Mouse (Mus musculus): ENCODE data around the gene Yipf4. TPM values are rescaled to one million over a fixed set of nuclear protein-coding genes. Genes with fewer than 3 reads are reported as not detected.

The Yipf4 gene
- 128 TPM for polyA plus RNA-seq (2017; shearing (Covaris generic))

DNA sequence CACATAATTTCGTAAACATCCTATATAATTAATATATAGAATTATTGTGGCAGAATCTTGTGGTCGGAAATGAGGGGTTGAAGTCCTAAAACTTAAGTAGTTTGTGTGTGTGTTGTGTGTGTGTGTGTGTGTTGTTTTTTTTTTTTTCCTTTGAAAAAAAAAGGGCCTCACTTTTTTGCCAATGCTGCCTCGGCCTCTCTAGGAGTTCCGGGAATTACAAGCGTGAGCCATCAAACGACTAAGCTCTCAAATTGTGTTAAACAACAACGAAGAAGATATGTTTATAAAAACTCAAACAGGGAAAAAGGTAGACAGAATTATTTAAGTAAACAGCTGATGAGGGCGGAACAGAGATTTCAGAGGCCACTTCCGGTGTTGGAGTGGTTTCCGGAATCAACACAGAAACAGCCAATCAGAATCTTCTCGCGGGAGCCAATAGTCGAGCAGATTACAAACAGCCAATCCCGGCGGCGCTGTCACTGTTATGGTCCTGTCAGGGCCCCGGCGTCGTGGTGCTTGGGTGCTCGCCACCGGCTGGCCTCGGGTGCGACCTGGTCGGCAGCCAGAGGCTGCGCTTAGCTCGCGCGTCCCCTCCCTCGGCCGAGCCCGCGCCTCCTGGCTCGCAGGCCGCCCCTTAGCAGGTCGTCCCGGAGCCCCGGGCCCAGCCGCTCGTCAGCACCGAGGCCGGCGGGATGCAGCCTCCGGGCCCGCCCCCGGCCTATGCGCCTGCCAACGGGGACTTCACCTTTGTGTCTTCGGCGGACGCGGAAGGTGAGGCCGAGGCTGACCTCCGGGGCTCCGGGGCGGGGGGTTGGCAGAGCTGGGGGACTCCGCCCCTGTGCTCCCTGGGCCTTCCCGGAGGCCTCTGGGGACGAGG is at the start of gene Yipf4:
TSS of gene Yipf4 (plus strand) at position 470 of the 877 bp plus-strand sequence.

GRCm38 (mm10) chr17:74458711-74459408 is 30.4 kb upstream of the Yipf4 start, which contains the start of gene Nlrc4:
TSS of gene Nlrc4 (minus strand) at chr17:74459142.

GRCm38 (mm10) chr17:74527729-74528607 is 38.7 kb downstream of the Yipf4 start, which contains the start of gene Birc6:
TSS of gene Birc6 (plus strand) at chr17:74528295.

Other genes starting within 250 kb of the Yipf4 start
- gene Memo1, start 194.0 kb upstream of the Yipf4 start, polyA plus RNA-seq (2017; shearing (Covaris generic)) = 29.7 TPM
- gene Dpy30, start 165.5 kb upstream of the Yipf4 start, polyA plus RNA-seq (2017; shearing (Covaris generic)) = 51.9 TPM
- gene Spast, start 150.5 kb upstream of the Yipf4 start, polyA plus RNA-seq (2017; shearing (Covaris generic)) = 18.9 TPM
- gene Slc30a6, start 93.9 kb upstream of the Yipf4 start, polyA plus RNA-seq (2017; shearing (Covaris generic)) = 18.3 TPM
- 2.5 TPM for gene Nlrc4, start 30.4 kb upstream of the Yipf4 start, polyA plus RNA-seq (2017; shearing (Covaris generic))
- gene Birc6, start 38.8 kb downstream of the Yipf4 start, polyA plus RNA-seq (2017; shearing (Covaris generic)) = 79.3 TPM
- 23.2 TPM for gene Ttc27, start 228.2 kb downstream of the Yipf4 start, polyA plus RNA-seq (2017; shearing (Covaris generic))

All from effector memory CD4-positive, alpha-beta T cell, adult 5 months (primary cell).